Mouse (Mus musculus) heart, adult 2 months (tissue): ENCODE measurements around the gene Hoxd8. TPM values are rescaled to one million over a fixed set of nuclear protein-coding genes. Genes with fewer than 3 reads are reported as not detected.

ENCODE experiments used
- DNase-seq, 2 experiments: peaks; one replicate each; pipeline ENCODE4 v3.0.0; 2021
- H3K27ac ChIP-seq: fragments of 200-600 bp; 2 replicates; pipeline ENCODE4 v1.8.1; 2022
- H3K27me3 ChIP-seq: fragments of 200-500 bp; 2 replicates; pipeline ENCODE4 v1.6.1; 2012; ENCODE audit warnings: mild to moderate bottlenecking, low read length, inconsistent platforms, mixed read lengths; ENCODE audit not compliant: control insufficient read depth, insufficient read depth
- H3K36me3 ChIP-seq: fragments of 200-500 bp; 2 replicates; pipeline ENCODE4 v1.6.1; 2012; ENCODE audit warnings: low read length, inconsistent platforms; ENCODE audit not compliant: control insufficient read depth, insufficient read depth
- H3K4me1 ChIP-seq: fragments of 200-500 bp; 2 replicates; pipeline ENCODE4 v1.6.1; 2011; ENCODE audit warnings: low read length; ENCODE audit not compliant: control insufficient read depth, insufficient read depth
- H3K4me3 ChIP-seq: fragments of 200-600 bp; 2 replicates; pipeline ENCODE4 v1.8.1; 2022
- H3K79me2 ChIP-seq: fragments of 200-500 bp; replicated peaks from 2 replicates; pipeline ENCODE4 v1.6.1; 2012; ENCODE audit warnings: mild to moderate bottlenecking, inconsistent platforms, low read length, moderate library complexity, mixed read lengths; ENCODE audit not compliant: control insufficient read depth, insufficient read depth
- H3K9ac ChIP-seq: fragments of 200-500 bp; 2 replicates; pipeline ENCODE4 v1.6.1; 2012; ENCODE audit warnings: low read depth, mild to moderate bottlenecking, control low read depth, inconsistent platforms, low read length, mixed read lengths
- CTCF ChIP-seq: fragments of 200-600 bp; IDR thresholded peaks from 2 replicates; pipeline ENCODE4 v1.8.1; 2022; ENCODE audit warnings: antibody characterized with exemption, mild to moderate bottlenecking, moderate library complexity
- EP300 ChIP-seq: fragments of 200-500 bp; IDR thresholded peaks from 2 replicates; pipeline ENCODE4 v1.6.1; 2011; ENCODE audit warnings: low read depth, low read length, control low read depth; ENCODE audit not compliant: insufficient read depth
- POLR2A ChIP-seq: fragments of 200-500 bp; IDR thresholded peaks from 2 replicates; pipeline ENCODE4 v1.6.1; 2011; ENCODE audit warnings: mild to moderate bottlenecking, low read depth, low read length, control low read depth; ENCODE audit not compliant: insufficient read depth
- WGBS: fragments of 180-500 bp; shearing (Covaris S2); methylation state at CpG from one replicate; pipeline ENCODE4 v1.1.7; 2018; 5-methylcytosine and 5-hydroxymethylcytosine counted together
- intact Hi-C: fragments of 180-260 bp; cut with DNase I; formaldehyde crosslinking; loops from one replicate; pipeline ENCODE4 v1.15.1; 2025
- polyA plus RNA-seq: library from polyadenylated mRNA; depleted of rRNA; stranded (reverse); fragments of >200 nt; gene quantifications from 2 replicates; pipeline ENCODE4 v1.2.3, GENCODE M21; 2012
- total RNA-seq, 2 experiments: library from RNA; stranded (reverse); gene quantifications; 2 replicates each; pipeline ENCODE4 v1.2.3; 2021

Gene Hoxd8
- total and polyA plus RNA-seq, 3 experiments, result 0.59 to 1.0 (median 0.61) TPM

GRCm38 (mm10) chr2:74691995-74692807, 12.2 kb upstream of the Hoxd8 start:
- no peak for TF ChIP-seq CTCF
- no peak for DNase-seq
- H3K27ac ChIP-seq, result no peak overlapping the region
- intact Hi-C loops, result loop anchor here (10.0 kb wide), 1 partner anchor 1417 kb away; the partner anchor contains the start of gene Sp9
- H3K9ac ChIP-seq, result no peak overlapping the region
- H3K4me1 ChIP-seq, result no peaks in the 10 kb centered on the region
- no peaks in the 10 kb centered on the region for H3K36me3 ChIP-seq
- peaks cover 42% of the 10 kb centered on the region for H3K27me3 ChIP-seq
- H3K79me2 ChIP-seq, result no peaks in the 10 kb centered on the region
- H3K4me3 ChIP-seq, result no peak overlapping the region
- 6% methylated on average over 35 of the region's 35 CpGs for WGBS

- no peak for TF ChIP-seq POLR2A
- no peak for TF ChIP-seq EP300
- TF ChIP-seq CTCF, result no peak
- H3K9ac ChIP-seq, result no peak overlapping the region
- no peak for DNase-seq
- intact Hi-C loops, result loop anchor here (10.0 kb wide), 1 partner anchor 1418 kb away; the partner anchor contains the start of gene Sp9
- no peaks in the 10 kb centered on the region for H3K36me3 ChIP-seq
- H3K4me3 ChIP-seq, result no peak overlapping the region
- 3% methylated on average over 20 of the region's 20 CpGs for WGBS
- peaks cover 39% of the 10 kb centered on the region for H3K27me3 ChIP-seq
- H3K79me2 ChIP-seq, result no peaks in the 10 kb centered on the region
- H3K27ac ChIP-seq, result no peak overlapping the region
- H3K4me1 ChIP-seq, result no peaks in the 10 kb centered on the region
Observed at GRCm38 (mm10) chr2:74692808-74693431, 11.5 kb upstream of the Hoxd8 start.

- no peaks in the 10 kb centered on the region for H3K36me3 ChIP-seq
- no peak overlapping the region for H3K27ac ChIP-seq
- no peak overlapping the region for H3K4me3 ChIP-seq
- no peak overlapping the region for H3K9ac ChIP-seq
- WGBS, result 14% methylated on average over 4 of the region's 4 CpGs
- no peaks in the 10 kb centered on the region for H3K79me2 ChIP-seq
- no peak for DNase-seq
- intact Hi-C loops, result loop anchor here (10.0 kb wide), 1 partner anchor 1419 kb away; the partner anchor contains the start of gene Sp9
- H3K4me1 ChIP-seq, result no peaks in the 10 kb centered on the region
- H3K27me3 ChIP-seq, result peaks cover 44% of the 10 kb centered on the region
- no peak for TF ChIP-seq CTCF
- no peak for TF ChIP-seq POLR2A
- no peak for TF ChIP-seq EP300
Observed at GRCm38 (mm10) chr2:74693432-74693827, 11.0 kb upstream of the Hoxd8 start.

- DNase-seq, result no peak
- H3K4me3 ChIP-seq, result no peak overlapping the region
- no peaks in the 10 kb centered on the region for H3K4me1 ChIP-seq
- no peak overlapping the region for H3K9ac ChIP-seq
- H3K27me3 ChIP-seq, result peaks cover 47% of the 10 kb centered on the region
- intact Hi-C loops, result loop anchor here (10.0 kb wide), 1 partner anchor 1419 kb away; the partner anchor contains the start of gene Sp9
- H3K36me3 ChIP-seq, result no peaks in the 10 kb centered on the region
- 6% methylated on average over 16 of the region's 16 CpGs for WGBS
- no peak overlapping the region for H3K27ac ChIP-seq
- no peak for TF ChIP-seq POLR2A
- peak; percentile 53 for TF ChIP-seq CTCF
- no peak for TF ChIP-seq EP300
- H3K79me2 ChIP-seq, result no peaks in the 10 kb centered on the region
Observed at GRCm38 (mm10) chr2:74694066-74694465, 10.3 kb upstream of the Hoxd8 start.

- no peak for DNase-seq
- H3K4me3 ChIP-seq, result no peak overlapping the region
- TF ChIP-seq POLR2A, result no peak
- TF ChIP-seq CTCF, result no peak
- TF ChIP-seq EP300, result no peak
- no peaks in the 10 kb centered on the region for H3K36me3 ChIP-seq
- no peaks in the 10 kb centered on the region for H3K79me2 ChIP-seq
- H3K27me3 ChIP-seq, result peaks cover 52% of the 10 kb centered on the region
- WGBS, result 4% methylated on average over 1 of the region's 1 CpGs
- H3K4me1 ChIP-seq, result no peaks in the 10 kb centered on the region
- H3K27ac ChIP-seq, result no peak overlapping the region
- intact Hi-C loops, result loop anchor here (10.0 kb wide), 1 partner anchor 1421 kb away; the partner anchor contains the start of gene Sp9
- H3K9ac ChIP-seq, result no peak overlapping the region
Observed at GRCm38 (mm10) chr2:74695383-74695782, 9.0 kb upstream of the Hoxd8 start.
